ENCODE assay signal across 8 mouse cellular contexts in genomic region chr5:75834766-75835555, GRCm38 (mm10).
DNase-seq lines count a peak whose midpoint lies in the region; ATAC-seq lines count a peak whose summit lies in the region.

No protein-coding gene starts in this region.

- H3K4me3 ChIP-seq in hindbrain, embryonic 10.5 days = 0 out of 2 replicates have a peak overlapping the region, but pooled peaks have one; percentile 3
- no peak overlapping the region for H3K4me3 ChIP-seq in hindbrain, embryonic 11.5 days (ENCODE audit: low read depth, low read length)
- peak overlapping the region; percentile 37 for H3K4me3 ChIP-seq in heart, embryonic 10.5 days
- no peak overlapping the region for H3K4me3 ChIP-seq in kidney, embryonic 14.5 days (ENCODE audit: low read length)

- no peak for DNase-seq in hindbrain, embryonic 10.5 days (ENCODE audit: low spot score)
- DNase-seq in hindbrain, embryonic 11.5 days (ENCODE audit: low spot score) = no peak
- no peak for DNase-seq in heart, embryonic 10.5 days (ENCODE audit: low spot score)
- DNase-seq in lung, postnatal 10 days = peak; percentile 66
- no peak for DNase-seq in cerebellum, adult 11-12 months
- DNase-seq in gastrocnemius, adult 8-10 months (ENCODE audit: low spot score in 2 of 2) = no peak
- no peak for DNase-seq in left cerebral cortex, postnatal 4 days

- peaks cover 12% of the 10 kb centered on the region for H3K4me1 ChIP-seq in hindbrain, embryonic 10.5 days (replicated peaks)
- no peaks in the 10 kb centered on the region for H3K4me1 ChIP-seq in hindbrain, embryonic 11.5 days (replicated peaks; ENCODE audit: control insufficient read depth, insufficient read depth, low read length)
- peaks cover 23% of the 10 kb centered on the region for H3K4me1 ChIP-seq in heart, embryonic 10.5 days
- H3K4me1 ChIP-seq in kidney, embryonic 14.5 days (ENCODE audit: control insufficient read depth, insufficient read depth, low read length) = peaks cover 8% of the 10 kb centered on the region; the same call in 1 of the 2 replicates

- H3K4me2 ChIP-seq in hindbrain, embryonic 11.5 days (replicated peaks; ENCODE audit: low read depth, low read length) = no peak overlapping the region
- H3K4me2 ChIP-seq in kidney, embryonic 14.5 days (replicated peaks; ENCODE audit: low read depth, low read length) = peak overlapping the region; percentile 32

- intact Hi-C loops in left cerebral cortex, postnatal 4 days (cut with DNase I) = no loop called here

- no peak overlapping the region for H3K9ac ChIP-seq in hindbrain, embryonic 11.5 days (ENCODE audit: low read depth, low read length)
- 0 out of 2 replicates have a peak overlapping the region, but pooled peaks have one; percentile 7 for H3K9ac ChIP-seq in kidney, embryonic 14.5 days (ENCODE audit: low read depth, low read length)

- no peaks in the 10 kb centered on the region for H3K27me3 ChIP-seq in hindbrain, embryonic 10.5 days (ENCODE audit: insufficient read depth, poor library complexity, severe bottlenecking)
- H3K27me3 ChIP-seq in hindbrain, embryonic 11.5 days (ENCODE audit: control insufficient read depth, insufficient read depth, low read length) = no peaks in the 10 kb centered on the region
- no peaks in the 10 kb centered on the region for H3K27me3 ChIP-seq in heart, embryonic 10.5 days (ENCODE audit: insufficient read depth, poor library complexity, severe bottlenecking)
- H3K27me3 ChIP-seq in kidney, embryonic 14.5 days (ENCODE audit: control insufficient read depth, insufficient read depth, low read length) = no peaks in the 10 kb centered on the region

- no peak overlapping the region for H3K27ac ChIP-seq in hindbrain, embryonic 10.5 days
- no peak overlapping the region for H3K27ac ChIP-seq in hindbrain, embryonic 11.5 days (ENCODE audit: low read depth, low read length)
- H3K27ac ChIP-seq in heart, embryonic 10.5 days = peak overlapping the region; percentile 37; the same call in 1 of the 2 replicates
- peak overlapping the region; percentile 81 for H3K27ac ChIP-seq in kidney, embryonic 14.5 days (ENCODE audit: low read depth, low read length)

- H3K9me3 ChIP-seq in hindbrain, embryonic 10.5 days = no peaks in the 10 kb centered on the region
- H3K9me3 ChIP-seq in hindbrain, embryonic 11.5 days (ENCODE audit: control insufficient read depth, low read length) = no peaks in the 10 kb centered on the region
- H3K9me3 ChIP-seq in heart, embryonic 10.5 days = no peaks in the 10 kb centered on the region
- no peaks in the 10 kb centered on the region for H3K9me3 ChIP-seq in kidney, embryonic 14.5 days (ENCODE audit: control insufficient read depth, low read length)

- WGBS in hindbrain, embryonic 10.5 days = 72% methylated on average over 17 of the region's 17 CpGs
- 71% methylated on average over 17 of the region's 17 CpGs for WGBS in hindbrain, embryonic 11.5 days
- WGBS in heart, embryonic 10.5 days = 51% methylated on average over 17 of the region's 17 CpGs
- 40% methylated on average over 17 of the region's 17 CpGs for WGBS in kidney, embryonic 14.5 days

- no peak for ATAC-seq in hindbrain, embryonic 11.5 days (ENCODE audit: low FRiP score)
- peak; percentile 10; the same call in 1 of the 2 replicates for ATAC-seq in kidney, embryonic 14.5 days (ENCODE audit: low FRiP score, low TSS enrichment)

- H3K36me3 ChIP-seq in hindbrain, embryonic 10.5 days = no peaks in the 10 kb centered on the region
- no peaks in the 10 kb centered on the region for H3K36me3 ChIP-seq in hindbrain, embryonic 11.5 days (ENCODE audit: control insufficient read depth, insufficient read depth, low read length)
- H3K36me3 ChIP-seq in heart, embryonic 10.5 days = no peaks in the 10 kb centered on the region
- H3K36me3 ChIP-seq in kidney, embryonic 14.5 days (ENCODE audit: control insufficient read depth, insufficient read depth, low read length) = no peaks in the 10 kb centered on the region

Comparison
In these comparisons a context has a peak if more than half of its experiments do, and no peak if none do; other contexts are left out.
1. H3K4me3 ChIP-seq: peak in hindbrain, embryonic 10.5 days (single experiment) and heart, embryonic 10.5 days (single experiment); none in hindbrain, embryonic 11.5 days (single experiment) and kidney, embryonic 14.5 days (single experiment).
2. H3K27ac ChIP-seq: peak in heart, embryonic 10.5 days (single experiment) and kidney, embryonic 14.5 days (single experiment); none in hindbrain, embryonic 10.5 days (single experiment) and hindbrain, embryonic 11.5 days (single experiment).